Mouse (Mus musculus) left cerebral cortex, postnatal 4 days (tissue): ENCODE measurements around the gene Ppp1r14a. TPM values are rescaled to one million over a fixed set of nuclear protein-coding genes. Genes with fewer than 3 reads are reported as not detected.

Experiments used
- DNase-seq: peaks from one replicate; pipeline ENCODE4 v3.0.0-alpha.2; 2022
- intact Hi-C: fragments of 180-260 bp; cut with DNase I; formaldehyde crosslinking; loops from one replicate; pipeline ENCODE4 v1.15.1; 2025
- total RNA-seq, 2 experiments: library from RNA; stranded (reverse); gene quantifications; 2 replicates each; pipeline ENCODE4 v1.2.3; 2021

The Ppp1r14a gene
- total RNA-seq, 2 experiments from 2014 or later, result 1.5 to 1.9 TPM

- intact Hi-C loops, result no loop called here
- no peak for DNase-seq
These were observed 29.2 kb downstream of the Ppp1r14a start for GRCm38 (mm10) chr7:29318115-29318911.

- no peak for DNase-seq
- intact Hi-C loops, result no loop called here
These were observed 30.5 kb downstream of the Ppp1r14a start for GRCm38 (mm10) chr7:29319337-29320307.

- DNase-seq, result no peak
- intact Hi-C loops, result no loop called here
These were observed 38.0 kb downstream of the Ppp1r14a start for GRCm38 (mm10) chr7:29327087-29327486.

GRCm38 (mm10) chr7:29328984-29329383 lies 39.9 kb downstream of the Ppp1r14a start:
- no peak for DNase-seq
- intact Hi-C loops, result no loop called here

- intact Hi-C loops, result no loop called here
- no peak for DNase-seq
These were observed 45.0 kb downstream of the Ppp1r14a start for GRCm38 (mm10) chr7:29334156-29334555.

- DNase-seq, result no peak
- intact Hi-C loops, result no loop called here
These were observed 46.2 kb downstream of the Ppp1r14a start for GRCm38 (mm10) chr7:29335276-29335675.

- intact Hi-C loops, result no loop called here
These were observed 46.9 kb downstream of the Ppp1r14a start for GRCm38 (mm10) chr7:29335841-29336671.

GRCm38 (mm10) chr7:29336795-29337319 lies 47.7 kb downstream of the Ppp1r14a start:
- intact Hi-C loops, result no loop called here
- no peak for DNase-seq

More at GRCm38 (mm10) chr7:29335841-29336671, 46.9 kb downstream of the Ppp1r14a start:
- no peak for DNase-seq

GRCm38 (mm10) chr7:29337766-29338165 lies 48.7 kb downstream of the Ppp1r14a start:
- intact Hi-C loops, result no loop called here
- no peak for DNase-seq

GRCm38 (mm10) chr7:29338351-29338919 lies 49.3 kb downstream of the Ppp1r14a start:
- DNase-seq, result no peak
- intact Hi-C loops, result no loop called here

- intact Hi-C loops, result no loop called here
These were observed 50.0 kb downstream of the Ppp1r14a start for GRCm38 (mm10) chr7:29338984-29339679.

GRCm38 (mm10) chr7:29340247-29340646 lies 51.1 kb downstream of the Ppp1r14a start:
- no peak for DNase-seq
- intact Hi-C loops, result no loop called here

More at GRCm38 (mm10) chr7:29338984-29339679, 50.0 kb downstream of the Ppp1r14a start:
- DNase-seq, result no peak

- intact Hi-C loops, result no loop called here
- DNase-seq, result no peak
These were observed 51.7 kb downstream of the Ppp1r14a start for GRCm38 (mm10) chr7:29340838-29341237.

GRCm38 (mm10) chr7:29341722-29342121 lies 52.6 kb downstream of the Ppp1r14a start:
- DNase-seq, result no peak
- intact Hi-C loops, result no loop called here

GRCm38 (mm10) chr7:29342489-29343092 lies 53.5 kb downstream of the Ppp1r14a start:
- intact Hi-C loops, result no loop called here
- DNase-seq, result no peak
